Mouse (Mus musculus) forebrain, embryonic 16.5 days (tissue): ENCODE data around the gene Plin1. TPM values are rescaled to one million over a fixed set of nuclear protein-coding genes. Genes with fewer than 3 reads are reported as not detected.

Source experiments
- ATAC-seq: fragments of 200-750 bp; cut with Nextera tagmentation; 2 replicates; pipeline ENCODE4 v1.8.0; 2017; ENCODE audit warnings: mild to moderate bottlenecking, moderate library complexity
- H3K27ac ChIP-seq: fragments of 300-500 bp; sonication (generic); 2 replicates; pipeline ENCODE4 v1.5.1; 2014; ENCODE audit warnings: low read length, control low read depth
- H3K27me3 ChIP-seq: fragments of 300-500 bp; sonication (generic); replicated peaks from 2 replicates; pipeline ENCODE4 v1.6.1; 2014; ENCODE audit warnings: low read length; ENCODE audit not compliant: control insufficient read depth, insufficient read depth
- H3K36me3 ChIP-seq: fragments of 300-500 bp; sonication (generic); 2 replicates; pipeline ENCODE4 v1.6.1; 2014; ENCODE audit not compliant: control insufficient read depth, insufficient read depth
- H3K4me1 ChIP-seq: fragments of 300-500 bp; sonication (generic); replicated peaks from 2 replicates; pipeline ENCODE4 v1.6.1; 2014; ENCODE audit warnings: low read length; ENCODE audit not compliant: control insufficient read depth, insufficient read depth
- H3K4me2 ChIP-seq: fragments of 300-500 bp; sonication (generic); 2 replicates; pipeline ENCODE4 v1.6.1; 2014; ENCODE audit warnings: mild to moderate bottlenecking, low read length, control low read depth
- H3K4me3 ChIP-seq: fragments of 300-500 bp; sonication (generic); replicated peaks from 2 replicates; pipeline ENCODE4 v1.5.1; 2014; ENCODE audit warnings: mild to moderate bottlenecking, low read length, control low read depth
- H3K9ac ChIP-seq: fragments of 300-500 bp; sonication (generic); replicated peaks from 2 replicates; pipeline ENCODE4 v1.6.1; 2014; ENCODE audit warnings: low read depth, low read length, control low read depth
- H3K9me3 ChIP-seq: fragments of 300-500 bp; sonication (generic); 2 replicates; pipeline ENCODE4 v1.6.1; 2016; ENCODE audit warnings: low read length; ENCODE audit not compliant: control insufficient read depth
- WGBS: fragments of 180-500 bp; shearing (Covaris S2); extraction: QIAGEN DNeasy Blood & Tissue Kit; methylation state at CpG from one replicate; pipeline ENCODE4 v1.1.7; 2014; 5-methylcytosine and 5-hydroxymethylcytosine counted together
- polyA plus RNA-seq: library from polyadenylated mRNA; unstranded; fragments of >200 nt; fragmentation: Nextera tagmentation; extraction: Ambion mirVana; gene quantifications from 2 replicates; pipeline ENCODE4 v1.2.1, GENCODE M21; 2015

The Plin1 gene
- polyA plus RNA-seq, 1 experiment from 2014 or later: not detected

DNA sequence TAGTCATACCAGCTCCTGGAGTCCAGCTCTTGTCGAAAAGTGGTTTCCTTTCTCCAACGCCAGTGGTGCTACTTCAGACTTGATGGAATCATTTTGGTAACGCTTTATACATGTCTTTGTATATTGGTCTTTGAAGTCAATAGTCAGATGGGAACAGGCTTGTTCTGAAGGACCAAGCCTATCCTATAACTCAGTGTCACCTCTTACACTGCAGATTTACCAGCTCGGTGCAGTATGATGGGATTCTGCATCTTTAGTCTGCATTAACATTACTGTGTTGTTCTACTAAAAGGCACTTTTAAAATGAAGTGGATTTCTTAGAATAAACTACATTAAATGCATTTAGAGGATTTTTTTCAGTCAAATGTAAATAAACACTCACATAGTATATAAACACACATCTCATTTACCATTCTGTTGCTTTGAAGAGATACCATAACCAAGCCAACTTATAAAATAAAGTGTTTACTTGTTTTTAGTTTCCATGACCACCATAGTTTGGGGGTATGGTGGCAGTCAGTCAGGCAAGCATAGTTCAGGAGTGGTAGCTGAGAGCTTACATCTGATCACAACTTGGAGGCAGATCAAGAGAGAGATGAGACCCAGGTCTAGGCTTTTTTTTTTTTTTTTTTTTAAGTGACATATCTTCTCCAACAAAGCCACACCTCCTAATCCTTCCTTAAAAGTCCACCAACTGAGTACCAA is 61.7 kb downstream of the Plin1 start:
- no peaks in the 10 kb centered on the region for H3K4me1 ChIP-seq
- H3K36me3 ChIP-seq: no peaks in the 10 kb centered on the region
- no peaks in the 10 kb centered on the region for H3K9me3 ChIP-seq
- H3K9ac ChIP-seq: no peak overlapping the region
- no peak overlapping the region for H3K4me2 ChIP-seq
- no peak overlapping the region for H3K27ac ChIP-seq
- no peak for ATAC-seq
- no peaks in the 10 kb centered on the region for H3K27me3 ChIP-seq
- WGBS: 97% methylated on average over 4 of the region's 4 CpGs
- no peak overlapping the region for H3K4me3 ChIP-seq

Other genes with a start within 250 kb of the Plin1 start
- gene Rhcg, start 115.2 kb downstream of the Plin1 start, polyA plus RNA-seq: 2.5 and 5.1 TPM in 2 replicates
- 2.7 and 3.5 TPM in 2 replicates for gene Ticrr, start 72.7 kb downstream of the Plin1 start, polyA plus RNA-seq
- gene Kif7, start 17.2 kb downstream of the Plin1 start, polyA plus RNA-seq: 2.3 TPM in 2 replicates
- gene Pex11a, start 10.2 kb upstream of the Plin1 start, polyA plus RNA-seq: 18.0 and 18.2 TPM in 2 replicates
- gene Wdr93, start 10.3 kb upstream of the Plin1 start, polyA plus RNA-seq: 0.23 and 0.58 TPM in 2 replicates
- not detected in 2 replicates for gene Mesp1, start 60.9 kb upstream of the Plin1 start, polyA plus RNA-seq
- 1.5 and 2.0 TPM in 2 replicates for gene Mesp2, start 77.8 kb upstream of the Plin1 start, polyA plus RNA-seq
- gene Anpep, start 128.2 kb upstream of the Plin1 start, polyA plus RNA-seq: 2.1 and 3.6 TPM in 2 replicates
- 45.1 and 48.7 TPM in 2 replicates for gene Ap3s2, start 187.7 kb upstream of the Plin1 start, polyA plus RNA-seq
- gene Arpin, start 202.5 kb upstream of the Plin1 start, polyA plus RNA-seq: 12.5 and 14.4 TPM in 2 replicates